Mouse (Mus musculus): ENCODE measurements around the gene Defb15. TPM values are rescaled to one million over a fixed set of nuclear protein-coding genes. Genes with fewer than 3 reads are reported as not detected.

The Defb15 gene
- not detected in 2 replicates for polyA plus RNA-seq (2014; fragmentation: Nextera tagmentation; extraction: Ambion mirVana)

GRCm38 (mm10) chr8:21932610-21933009 lies at the start of gene Defb15:
Gene Defb15, minus strand, starts transcription at chr8:21932710.
- ATAC-seq (ENCODE audit: low FRiP score), result no peak
- no peaks in the 10 kb centered on the region for H3K9me3 ChIP-seq (ENCODE audit: control insufficient read depth, low read length)
- no peaks in the 10 kb centered on the region for H3K4me1 ChIP-seq (replicated peaks; ENCODE audit: control insufficient read depth, insufficient read depth, low read length)
- H3K27me3 ChIP-seq (ENCODE audit: control insufficient read depth, insufficient read depth, low read length), result no peaks in the 10 kb centered on the region
- no peaks in the 10 kb centered on the region for H3K36me3 ChIP-seq (replicated peaks; ENCODE audit: control insufficient read depth, insufficient read depth)
- no peak within 1 kb of the TSS for H3K9ac ChIP-seq
- DNase-seq (ENCODE audit: low spot score), result no peak
- no peak within 1 kb of the TSS for H3K4me3 ChIP-seq (replicated peaks; ENCODE audit: low read length)
- 92% methylated on average over 6 of the region's 6 CpGs for WGBS
- no peak within 1 kb of the TSS for H3K27ac ChIP-seq
- no peak within 1 kb of the TSS for H3K4me2 ChIP-seq (replicated peaks)

DNA sequence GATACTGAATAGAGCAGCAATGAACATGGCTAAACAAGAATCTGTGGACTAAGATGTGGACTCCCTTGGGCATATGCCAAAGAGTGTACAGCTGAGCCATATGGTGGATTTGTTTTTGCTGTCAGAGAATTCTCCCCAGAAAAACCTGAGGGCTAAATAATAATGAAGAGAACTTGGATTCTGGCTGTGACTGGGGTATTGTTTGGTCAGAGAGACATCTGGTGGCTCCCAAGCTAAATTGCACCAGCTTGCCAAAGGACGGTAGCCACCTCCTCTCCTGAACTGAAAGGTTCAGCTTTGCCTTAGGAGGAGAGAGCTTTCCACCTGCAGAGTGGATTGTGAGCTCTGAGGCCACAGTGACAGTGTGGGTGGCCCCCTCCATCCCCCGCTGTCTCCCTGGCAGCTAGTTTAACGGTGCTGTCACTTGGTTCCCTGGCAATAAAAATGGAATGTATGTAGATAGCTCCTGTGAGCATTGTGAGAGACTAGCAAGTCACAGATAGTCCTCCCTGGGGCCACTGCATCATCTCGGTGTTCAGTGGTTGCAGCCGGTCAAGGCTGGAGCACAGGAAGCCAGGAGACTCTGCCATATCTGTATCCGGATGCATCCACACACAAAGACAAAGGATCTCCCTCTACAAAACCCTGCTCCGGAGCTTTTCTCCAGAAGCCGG lies 49.3 kb upstream of the Defb15 start:
- Histone ChIP-seq H3K9ac (no peak overlapping the region), H3K4me2 (replicated peaks) (no peak overlapping the region), H3K4me1 (replicated peaks; ENCODE audit: control insufficient read depth, insufficient read depth, low read length) (no peaks in the 10 kb centered on the region), H3K4me3 (replicated peaks; ENCODE audit: low read length) (no peak overlapping the region), H3K9me3 (ENCODE audit: control insufficient read depth, low read length) (no peaks in the 10 kb centered on the region), H3K27ac (no peak overlapping the region), H3K27me3 (ENCODE audit: control insufficient read depth, insufficient read depth, low read length) (no peaks in the 10 kb centered on the region), H3K36me3 (replicated peaks; ENCODE audit: control insufficient read depth, insufficient read depth) (no peaks in the 10 kb centered on the region)
- DNase-seq (ENCODE audit: low spot score) (peak; percentile 59), ATAC-seq (ENCODE audit: low FRiP score) (peak; percentile 79)
- 55% methylated on average over 8 of the region's 8 CpGs for WGBS

- no peaks in the 10 kb centered on the region for H3K27me3 ChIP-seq (ENCODE audit: control insufficient read depth, insufficient read depth, low read length)
- DNase-seq (ENCODE audit: low spot score) (no peak), ATAC-seq (ENCODE audit: low FRiP score) (peak; percentile 59; the same call in 1 of the 2 replicates)
- no peak overlapping the region for H3K9ac ChIP-seq
- no peak overlapping the region for H3K27ac ChIP-seq
- no peak overlapping the region for H3K4me2 ChIP-seq (replicated peaks)
- no peak overlapping the region for H3K4me3 ChIP-seq (replicated peaks; ENCODE audit: low read length)
- no peaks in the 10 kb centered on the region for H3K4me1 ChIP-seq (replicated peaks; ENCODE audit: control insufficient read depth, insufficient read depth, low read length)
- WGBS, result 56% methylated on average over 4 of the region's 4 CpGs
- no peaks in the 10 kb centered on the region for H3K9me3 ChIP-seq (ENCODE audit: control insufficient read depth, low read length)
- no peaks in the 10 kb centered on the region for H3K36me3 ChIP-seq (replicated peaks; ENCODE audit: control insufficient read depth, insufficient read depth)
Measured at GRCm38 (mm10) chr8:21978193-21978592, 45.7 kb upstream of the Defb15 start.

DNA sequence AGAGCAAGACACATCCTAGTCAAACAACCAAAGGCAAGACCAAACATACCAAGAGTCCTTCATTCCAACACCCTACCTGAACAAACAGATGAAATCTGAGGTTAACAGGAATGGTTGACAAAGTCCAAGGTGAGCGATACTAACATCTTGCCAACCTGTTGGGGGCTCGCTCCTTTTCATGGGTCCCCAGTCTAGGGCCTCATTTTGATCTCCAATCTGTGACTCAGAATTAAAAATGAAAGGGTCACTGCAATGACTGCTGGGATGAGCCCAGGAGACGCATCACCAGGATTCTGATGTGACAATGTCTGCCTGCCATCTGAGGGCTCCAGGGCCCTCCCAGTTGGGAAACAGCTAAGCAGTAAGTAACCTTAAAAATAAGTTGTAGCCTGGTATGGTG lies 37.0 kb upstream of the Defb15 start, which contains the start of gene Ccdc70:
Gene Ccdc70, plus strand, starts transcription at position 301 of the 400 bp plus-strand sequence.
- no peak within 1 kb of the TSS for H3K9ac ChIP-seq
- no peak for ATAC-seq (ENCODE audit: low FRiP score)

DNA sequence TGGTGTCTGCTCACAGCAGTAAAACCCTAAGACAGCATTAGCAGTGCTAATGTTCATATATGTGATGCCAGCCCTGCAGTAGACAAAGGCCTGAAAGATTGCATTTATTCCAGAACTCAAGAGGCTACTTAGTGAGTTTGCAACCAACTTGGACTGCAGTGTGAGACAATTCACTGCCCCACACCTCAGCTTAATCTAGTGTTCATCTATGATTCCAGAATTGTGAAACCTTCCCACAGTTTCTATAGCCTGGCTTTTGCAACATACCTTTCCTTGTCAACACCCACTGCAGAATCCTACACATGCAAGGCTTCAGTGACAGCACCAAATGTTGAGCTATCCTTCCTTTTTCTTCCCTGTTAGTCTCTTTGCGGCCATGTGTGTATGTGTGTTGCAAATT lies 34.1 kb upstream of the Defb15 start:
- no peak for DNase-seq (ENCODE audit: low spot score)
- no peak overlapping the region for H3K9ac ChIP-seq
- no peak overlapping the region for H3K4me3 ChIP-seq (replicated peaks; ENCODE audit: low read length)
- no peak overlapping the region for H3K4me2 ChIP-seq (replicated peaks)
- no peaks in the 10 kb centered on the region for H3K4me1 ChIP-seq (replicated peaks; ENCODE audit: control insufficient read depth, insufficient read depth, low read length)
- H3K36me3 ChIP-seq (replicated peaks; ENCODE audit: control insufficient read depth, insufficient read depth), result no peaks in the 10 kb centered on the region
- H3K27ac ChIP-seq, result no peak overlapping the region
- no peaks in the 10 kb centered on the region for H3K27me3 ChIP-seq (ENCODE audit: control insufficient read depth, insufficient read depth, low read length)
- ATAC-seq (ENCODE audit: low FRiP score), result no peak
- no peaks in the 10 kb centered on the region for H3K9me3 ChIP-seq (ENCODE audit: control insufficient read depth, low read length)
- WGBS, result 74% methylated on average over 1 of the region's 1 CpGs

More for the DNA sequence above, 37.0 kb upstream of the Defb15 start, which contains the start of gene Ccdc70:
- Histone ChIP-seq H3K9me3 (ENCODE audit: control insufficient read depth, low read length) (no peaks in the 10 kb centered on the region), H3K4me3 (replicated peaks; ENCODE audit: low read length) (no peak within 1 kb of the TSS), H3K27ac (no peak within 1 kb of the TSS), H3K4me1 (replicated peaks; ENCODE audit: control insufficient read depth, insufficient read depth, low read length) (no peaks in the 10 kb centered on the region), H3K4me2 (replicated peaks) (no peak within 1 kb of the TSS), H3K36me3 (replicated peaks; ENCODE audit: control insufficient read depth, insufficient read depth) (no peaks in the 10 kb centered on the region), H3K27me3 (ENCODE audit: control insufficient read depth, insufficient read depth, low read length) (no peaks in the 10 kb centered on the region)
- 94% methylated on average over 3 of the region's 3 CpGs for WGBS
- no peak for DNase-seq (ENCODE audit: low spot score)

DNA sequence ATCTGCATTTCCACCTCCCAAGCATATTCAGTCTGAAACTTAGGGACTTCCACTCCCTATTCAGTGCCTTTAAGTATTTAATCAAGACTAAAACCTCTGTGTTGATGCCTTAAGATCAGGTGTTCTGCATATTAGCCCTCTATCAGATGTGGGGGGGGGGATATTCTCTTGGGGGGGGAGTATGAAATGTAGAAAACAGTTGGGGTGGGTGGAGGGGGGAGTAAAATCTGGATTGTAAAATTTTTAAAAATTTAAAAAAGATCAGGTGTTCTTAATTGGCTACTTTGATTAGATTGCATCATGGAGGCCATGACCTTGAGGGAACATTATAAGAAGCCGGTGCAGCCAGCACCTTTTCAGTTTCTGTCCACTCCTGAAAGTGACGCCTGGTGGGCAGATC lies 25.9 kb upstream of the Defb15 start, which contains the start of gene Fam90a1a:
Gene Fam90a1a, plus strand, starts transcription at position 301 of the 400 bp plus-strand sequence.
- Histone ChIP-seq H3K4me2 (replicated peaks) (no peak within 1 kb of the TSS), H3K9ac (no peak within 1 kb of the TSS), H3K9me3 (ENCODE audit: control insufficient read depth, low read length) (no peaks in the 10 kb centered on the region), H3K36me3 (replicated peaks; ENCODE audit: control insufficient read depth, insufficient read depth) (no peaks in the 10 kb centered on the region), H3K27ac (no peak within 1 kb of the TSS), H3K4me3 (replicated peaks; ENCODE audit: low read length) (no peak within 1 kb of the TSS), H3K27me3 (ENCODE audit: control insufficient read depth, insufficient read depth, low read length) (no peaks in the 10 kb centered on the region), H3K4me1 (replicated peaks; ENCODE audit: control insufficient read depth, insufficient read depth, low read length) (no peaks in the 10 kb centered on the region)
- 96% methylated on average over 2 of the region's 2 CpGs for WGBS
- DNase-seq (ENCODE audit: low spot score), result no peak
- no peak for ATAC-seq (ENCODE audit: low FRiP score)

- H3K9me3 ChIP-seq (ENCODE audit: control insufficient read depth, low read length), result no peaks in the 10 kb centered on the region
- no peak overlapping the region for H3K9ac ChIP-seq
- DNase-seq (ENCODE audit: low spot score) (no peak), ATAC-seq (ENCODE audit: low FRiP score) (no peak)
- H3K4me3 ChIP-seq (replicated peaks; ENCODE audit: low read length), result no peak overlapping the region
- H3K27ac ChIP-seq, result no peak overlapping the region
- WGBS, result 79% methylated on average over 3 of the region's 3 CpGs
- H3K27me3 ChIP-seq (ENCODE audit: control insufficient read depth, insufficient read depth, low read length), result no peaks in the 10 kb centered on the region
- no peak overlapping the region for H3K4me2 ChIP-seq (replicated peaks)
- H3K4me1 ChIP-seq (replicated peaks; ENCODE audit: control insufficient read depth, insufficient read depth, low read length), result no peaks in the 10 kb centered on the region
- no peaks in the 10 kb centered on the region for H3K36me3 ChIP-seq (replicated peaks; ENCODE audit: control insufficient read depth, insufficient read depth)
Measured at GRCm38 (mm10) chr8:21956336-21956735, 23.8 kb upstream of the Defb15 start.

DNA sequence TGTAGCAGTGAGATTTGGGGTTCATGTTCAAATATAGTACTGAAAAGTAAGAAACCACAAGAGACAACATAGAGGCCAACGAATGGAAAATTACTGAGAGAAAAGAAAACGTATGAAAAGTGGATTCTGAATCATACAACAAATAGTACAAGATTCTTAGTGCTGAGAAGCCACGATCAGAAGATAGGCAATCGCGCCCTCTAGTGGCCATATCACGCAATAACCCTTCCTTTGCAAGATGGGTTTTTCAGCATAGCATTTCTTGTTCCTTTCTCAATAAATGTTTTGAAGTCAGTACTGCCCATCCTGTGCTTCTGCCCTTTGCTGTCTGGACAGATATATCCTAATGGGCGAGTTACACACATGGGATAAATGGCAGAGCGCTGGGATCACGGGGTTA lies 22.8 kb upstream of the Defb15 start:
- Histone ChIP-seq H3K4me3 (replicated peaks; ENCODE audit: low read length) (no peak overlapping the region), H3K36me3 (replicated peaks; ENCODE audit: control insufficient read depth, insufficient read depth) (no peaks in the 10 kb centered on the region), H3K4me2 (replicated peaks) (no peak overlapping the region), H3K4me1 (replicated peaks; ENCODE audit: control insufficient read depth, insufficient read depth, low read length) (no peaks in the 10 kb centered on the region), H3K27me3 (ENCODE audit: control insufficient read depth, insufficient read depth, low read length) (no peaks in the 10 kb centered on the region), H3K27ac (no peak overlapping the region), H3K9ac (no peak overlapping the region), H3K9me3 (ENCODE audit: control insufficient read depth, low read length) (no peaks in the 10 kb centered on the region)
- no peak for ATAC-seq (ENCODE audit: low FRiP score)
- WGBS, result 5% methylated on average over 9 of the region's 9 CpGs
- peak; percentile 78 for DNase-seq (ENCODE audit: low spot score)

GRCm38 (mm10) chr8:21947311-21948017 lies 15.0 kb upstream of the Defb15 start:
- Histone ChIP-seq H3K9me3 (ENCODE audit: control insufficient read depth, low read length) (no peaks in the 10 kb centered on the region), H3K27ac (no peak overlapping the region), H3K36me3 (replicated peaks; ENCODE audit: control insufficient read depth, insufficient read depth) (no peaks in the 10 kb centered on the region), H3K4me1 (replicated peaks; ENCODE audit: control insufficient read depth, insufficient read depth, low read length) (no peaks in the 10 kb centered on the region), H3K9ac (no peak overlapping the region), H3K27me3 (ENCODE audit: control insufficient read depth, insufficient read depth, low read length) (no peaks in the 10 kb centered on the region), H3K4me3 (replicated peaks; ENCODE audit: low read length) (no peak overlapping the region), H3K4me2 (replicated peaks) (no peak overlapping the region)
- DNase-seq (ENCODE audit: low spot score), result no peak
- ATAC-seq (ENCODE audit: low FRiP score), result peak; percentile 40; the same call in 1 of the 2 replicates
- 51% methylated on average over 9 of the region's 9 CpGs for WGBS

All from hindbrain, embryonic 14.5 days (tissue).